Mouse (Mus musculus) kidney, postnatal 36 days (tissue): ENCODE results near the gene Lhx5.

ENCODE experiments used
- DNase-seq, 2 experiments: peaks; one replicate each; pipeline ENCODE4 v3.0.0; 2021 to 2022; ENCODE audit warnings: mixed read lengths in 2 of 2

Gene Lhx5

DNA sequence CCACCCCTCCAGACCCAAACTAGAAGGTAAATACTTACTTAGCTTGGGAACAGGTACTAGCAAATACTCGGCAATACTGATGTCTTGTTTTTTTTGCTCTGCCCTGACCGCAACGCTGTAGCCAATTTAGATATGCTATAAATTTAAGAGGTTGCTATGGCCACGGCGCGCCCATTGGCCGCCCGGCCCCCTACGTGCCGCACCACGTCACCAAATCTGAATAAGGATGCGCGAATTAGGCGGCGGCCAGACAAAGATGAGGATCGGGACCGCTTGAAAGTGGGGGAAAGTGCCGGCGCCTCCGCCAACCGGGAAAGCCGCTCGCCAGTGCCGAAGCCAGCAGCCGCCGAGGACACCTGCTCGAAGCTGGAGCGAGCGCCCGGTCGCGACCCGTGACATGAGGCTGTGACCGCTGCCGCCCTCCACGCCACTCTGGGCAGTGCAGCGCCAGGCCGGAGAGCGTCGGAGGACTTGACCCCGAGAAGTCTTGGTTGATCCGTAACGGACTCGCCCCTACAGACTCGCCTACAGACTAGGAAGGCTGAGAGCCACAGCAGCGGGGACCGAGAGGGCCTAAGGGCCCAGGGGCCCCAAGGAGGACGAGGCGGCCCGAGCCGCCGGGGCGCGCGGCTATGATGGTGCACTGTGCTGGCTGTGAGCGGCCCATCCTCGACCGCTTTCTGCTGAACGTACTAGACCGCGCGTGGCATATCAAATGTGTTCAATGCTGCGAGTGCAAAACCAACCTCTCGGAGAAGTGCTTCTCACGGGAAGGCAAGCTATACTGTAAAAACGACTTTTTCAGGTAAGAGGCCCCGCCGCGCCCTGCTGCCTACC, at the start of gene Lhx5:
Gene Lhx5, plus strand, starts transcription at position 51 of the 837 bp plus-strand sequence.
- DNase-seq = no peak

GRCm38 (mm10) chr5:120386361-120386760, 45.1 kb upstream of the Lhx5 start:
- no peak for DNase-seq

DNA sequence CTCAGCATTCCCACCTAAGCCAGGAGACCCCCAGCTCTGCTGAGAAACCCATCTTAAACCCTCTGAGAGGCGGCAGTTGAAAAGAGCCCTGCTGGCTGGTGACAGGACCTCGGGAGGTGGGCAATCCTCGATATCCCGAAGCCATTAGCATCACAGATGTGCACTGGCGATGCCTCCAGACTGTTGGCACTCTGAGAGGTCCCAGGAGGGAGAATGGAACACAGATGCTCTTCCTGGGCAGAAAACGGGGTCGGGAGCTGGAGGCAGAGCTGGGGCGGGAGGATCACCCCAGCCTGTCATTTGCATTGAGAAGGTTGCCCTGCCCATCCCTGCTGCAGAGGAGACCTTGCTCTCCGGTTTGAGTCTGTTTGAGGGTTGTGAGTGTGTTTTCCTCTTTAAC, 42.7 kb upstream of the Lhx5 start:
- DNase-seq = no peak

DNA sequence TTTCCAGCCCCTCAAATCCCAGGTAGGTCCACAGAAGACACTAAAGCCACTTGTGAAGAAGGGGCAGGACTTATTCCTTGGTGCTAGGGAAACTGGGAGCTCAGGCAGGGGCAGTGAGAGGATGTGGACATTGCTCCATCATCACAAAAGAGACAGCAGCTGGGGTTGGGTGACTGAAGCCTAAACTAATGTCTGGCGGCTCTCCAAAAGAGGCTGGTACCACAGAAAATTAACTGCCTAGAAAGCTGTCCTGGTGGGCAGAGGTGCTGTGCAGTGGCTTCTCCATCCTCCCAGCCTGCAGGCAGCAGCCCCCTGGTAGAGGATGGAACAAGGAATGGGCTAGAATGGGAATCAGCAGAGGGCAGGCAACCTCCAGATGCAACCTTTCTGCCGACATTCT, 41.5 kb upstream of the Lhx5 start:
- DNase-seq = no peak

GRCm38 (mm10) chr5:120393871-120394667, 37.4 kb upstream of the Lhx5 start:
- no peak for DNase-seq

- no peak for DNase-seq
Observed at GRCm38 (mm10) chr5:120397988-120398387, 33.5 kb upstream of the Lhx5 start.

- DNase-seq = peak; percentile 69 to 70
Observed at GRCm38 (mm10) chr5:120404831-120405591, 26.5 kb upstream of the Lhx5 start.

DNA sequence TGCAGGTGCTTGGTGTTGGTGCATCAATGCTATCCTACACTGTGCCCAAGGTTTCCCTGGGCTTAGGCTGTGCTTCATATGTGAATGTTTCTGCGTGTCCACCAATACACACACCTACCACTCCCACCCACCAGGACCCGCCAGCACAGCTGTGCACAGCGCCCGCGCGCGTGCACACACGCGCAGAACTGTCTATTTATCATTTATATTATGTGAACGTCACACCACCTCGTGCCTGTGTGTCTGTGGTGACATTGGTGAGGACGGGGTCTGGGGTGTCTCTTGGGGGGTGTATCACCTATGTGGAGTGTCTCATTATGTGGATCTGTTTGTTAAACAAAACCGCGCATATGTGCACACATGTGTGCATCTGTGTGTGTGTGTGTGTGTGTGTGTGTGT, 22.6 kb upstream of the Lhx5 start:
- no peak for DNase-seq

- DNase-seq = no peak
Observed at GRCm38 (mm10) chr5:120409385-120410378, 21.8 kb upstream of the Lhx5 start.

DNA sequence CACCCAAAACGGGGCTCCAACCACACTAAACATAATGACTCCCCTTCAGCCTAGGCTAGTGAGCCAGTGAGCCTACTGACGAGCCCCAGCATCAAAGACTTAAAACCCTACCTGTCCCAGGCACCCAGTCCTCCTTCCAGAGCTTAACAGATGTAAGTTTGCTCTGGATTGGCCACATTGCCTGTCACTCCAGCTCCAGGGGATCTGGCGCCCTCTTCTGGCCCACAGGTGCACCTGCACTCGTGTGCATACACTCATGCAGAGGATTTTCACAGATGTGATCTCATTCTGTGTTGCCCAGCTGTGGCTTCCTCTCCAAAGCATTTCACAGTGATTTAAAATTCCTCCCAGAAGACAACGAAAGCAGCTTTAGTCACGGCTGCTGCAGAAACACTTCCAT, 18.1 kb upstream of the Lhx5 start:
- DNase-seq = no peak

DNA sequence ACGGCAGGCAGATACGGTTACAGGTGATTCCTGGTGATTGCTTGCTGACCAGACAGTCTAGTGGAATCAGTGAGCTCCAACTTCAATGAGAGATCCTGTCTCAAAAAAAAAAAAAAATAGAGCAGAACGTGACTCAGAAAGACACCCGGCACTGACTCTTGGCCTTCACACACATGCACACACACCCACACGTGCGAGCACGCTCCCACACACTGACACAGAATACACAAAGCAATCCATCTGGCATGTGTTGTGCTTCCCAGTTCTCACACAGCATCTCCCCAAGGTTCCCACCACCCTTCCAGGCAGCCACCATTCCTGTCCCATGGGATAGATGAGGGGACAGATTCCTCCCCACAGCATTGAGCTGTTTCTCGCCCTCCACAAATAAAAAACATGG, 11.4 kb upstream of the Lhx5 start:
- no peak for DNase-seq

GRCm38 (mm10) chr5:120424039-120424438, 7.5 kb upstream of the Lhx5 start:
- DNase-seq = peak; percentile 68 to 90

- no peak for DNase-seq
Observed at GRCm38 (mm10) chr5:120424657-120425056, 6.8 kb upstream of the Lhx5 start.

GRCm38 (mm10) chr5:120425711-120426110, 5.8 kb upstream of the Lhx5 start:
- DNase-seq = no peak

DNA sequence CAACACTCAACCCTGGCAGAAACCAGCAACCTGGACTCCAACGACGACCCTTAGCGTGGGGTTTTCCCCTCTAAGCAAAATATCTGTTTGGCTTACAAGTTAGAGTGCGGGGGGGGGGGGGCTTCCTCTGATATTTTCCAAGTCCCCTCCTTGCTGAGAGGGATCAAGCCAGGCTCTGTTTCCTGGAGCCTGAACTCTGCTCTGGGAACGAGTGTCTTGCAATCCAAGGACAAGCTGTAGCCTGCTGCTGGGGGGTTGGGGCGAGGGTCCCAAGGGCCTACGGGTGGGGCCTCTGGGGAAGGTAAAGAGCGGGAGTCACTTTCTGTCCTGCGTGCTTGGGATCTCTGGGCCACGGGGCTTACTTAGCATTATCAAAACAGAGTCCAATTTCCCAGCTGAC, 4.9 kb upstream of the Lhx5 start:
- no peak for DNase-seq

GRCm38 (mm10) chr5:120427451-120427938, 4.0 kb upstream of the Lhx5 start:
- no peak for DNase-seq

- no peak for DNase-seq
Observed at GRCm38 (mm10) chr5:120428189-120428838, 3.2 kb upstream of the Lhx5 start.

DNA sequence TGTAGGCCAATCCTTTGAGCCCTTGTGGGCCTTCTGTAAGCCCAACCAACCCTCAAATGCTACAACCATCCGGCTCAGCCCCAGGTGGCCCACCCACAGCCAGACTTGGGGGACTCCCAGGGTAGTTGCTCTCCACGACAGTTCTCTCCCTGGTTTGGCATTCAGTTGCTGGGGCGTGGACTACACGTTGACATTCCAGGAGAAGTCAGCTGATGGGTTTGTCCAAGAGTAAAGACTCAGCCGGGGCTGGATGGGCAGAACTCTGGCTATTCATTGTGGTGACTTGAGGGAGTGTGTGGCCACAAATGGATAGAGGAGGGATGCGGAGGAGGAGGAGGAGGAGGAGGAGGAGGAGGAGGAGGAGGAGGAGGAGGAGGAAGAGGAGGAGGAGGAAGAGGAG, 2.5 kb upstream of the Lhx5 start:
- DNase-seq = no peak

- no peak for DNase-seq
Observed at GRCm38 (mm10) chr5:120429692-120430091, 1.8 kb upstream of the Lhx5 start.

- no peak for DNase-seq
Observed at GRCm38 (mm10) chr5:120431001-120431583, 407 bp upstream of the Lhx5 start.

DNA sequence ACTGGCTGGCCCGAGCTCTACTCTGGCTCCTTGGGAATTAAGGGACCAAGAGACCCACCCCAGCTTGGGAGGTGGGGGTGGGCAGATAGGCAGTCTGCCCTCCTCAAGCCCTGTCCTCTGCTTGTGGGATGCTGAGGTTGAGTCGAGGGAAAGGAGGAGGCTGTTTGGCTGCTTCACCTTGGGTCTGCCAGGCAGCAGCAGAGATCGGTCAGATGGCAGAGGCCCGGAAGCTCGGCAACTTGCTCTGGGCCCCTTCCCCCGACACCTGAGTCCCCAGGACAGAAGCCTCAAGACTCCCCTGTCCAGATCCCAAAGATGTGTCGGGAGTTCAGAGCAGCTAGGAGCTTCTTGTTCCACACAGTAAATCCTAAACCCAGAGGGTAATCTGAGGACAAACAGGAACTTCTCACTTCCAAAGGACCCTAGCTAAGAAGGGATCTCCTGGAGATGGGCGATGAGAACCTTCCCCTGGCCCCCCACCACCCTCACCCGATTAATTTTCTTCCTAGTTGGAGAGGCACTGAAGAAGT, 1.1 kb downstream of the Lhx5 start:
- no peak for DNase-seq
